Mouse (Mus musculus) liver, embryonic 14.5 days (tissue): Measurements from ENCODE around the gene Cnot1. TPM values are rescaled to one million over a fixed set of nuclear protein-coding genes. Genes with fewer than 3 reads are reported as not detected.

Experiments
- ATAC-seq: fragments of 200-750 bp; cut with Nextera tagmentation; 2 replicates; pipeline ENCODE4 v1.8.0; 2017; ENCODE audit warnings: moderate number of reproducible peaks, mild to moderate bottlenecking, moderate library complexity; ENCODE audit not compliant: insufficient read depth
- DNase-seq, 3 experiments: peaks; one replicate each; pipeline ENCODE4 v3.0.0-alpha.2; 2012 to 2013; ENCODE audit warnings: low read depth in 3 of 3, low spot score in 3 of 3
- H3K27ac ChIP-seq: fragments of 300-500 bp; sonication (generic); 2 replicates; pipeline ENCODE4 v1.5.1; 2014; ENCODE audit warnings: moderate library complexity, mild to moderate bottlenecking, control low read depth, inconsistent platforms
- H3K27me3 ChIP-seq: fragments of 300-500 bp; sonication (generic); 2 replicates; pipeline ENCODE4 v1.6.1; 2014; ENCODE audit warnings: mild to moderate bottlenecking, low read length, moderate library complexity; ENCODE audit not compliant: control insufficient read depth, insufficient read depth
- H3K36me3 ChIP-seq: fragments of 300-500 bp; sonication (generic); replicated peaks from 2 replicates; pipeline ENCODE4 v1.6.1; 2014; ENCODE audit warnings: low read depth; ENCODE audit not compliant: control insufficient read depth, insufficient read depth
- H3K4me1 ChIP-seq, 2 experiments: fragments of 200-500 bp in 1 of 2; fragments of 300-500 bp in 1 of 2; sonication (generic) in 1 of 2; replicated peaks; 2 replicates each; pipeline ENCODE4 v1.6.1; 2012 to 2014; ENCODE audit warnings: antibody characterized with exemption in 1 of 2, inconsistent platforms in 1 of 2, low read length in 1 of 2; ENCODE audit not compliant: control insufficient read depth in 2 of 2, insufficient read depth in 2 of 2
- H3K4me2 ChIP-seq: fragments of 300-500 bp; sonication (generic); 2 replicates; pipeline ENCODE4 v1.6.1; 2014; ENCODE audit warnings: low read depth, mild to moderate bottlenecking, control low read depth, moderate library complexity
- H3K4me3 ChIP-seq, 2 experiments: fragments of 200-500 bp in 1 of 2; fragments of 300-500 bp in 1 of 2; sonication (generic) in 1 of 2; 2 replicates each; pipeline ENCODE4 v1.5.1; 2012 to 2014; ENCODE audit warnings: low read depth in 2 of 2, low read length in 2 of 2, mild to moderate bottlenecking in 2 of 2, control low read depth in 1 of 2, inconsistent platforms in 1 of 2, moderate library complexity in 1 of 2; ENCODE audit not compliant: insufficient read depth in 1 of 2
- H3K9ac ChIP-seq: fragments of 300-500 bp; sonication (generic); replicated peaks from 2 replicates; pipeline ENCODE4 v1.6.1; 2014; ENCODE audit warnings: mild to moderate bottlenecking, control low read depth, moderate library complexity
- H3K9me3 ChIP-seq: fragments of 300-500 bp; sonication (generic); 2 replicates; pipeline ENCODE4 v1.6.1; 2016; ENCODE audit warnings: low read length, mixed read lengths; ENCODE audit not compliant: control insufficient read depth
- CTCF ChIP-seq: IDR thresholded peaks from 2 replicates; pipeline ENCODE4 v1.5.1; 2016; ENCODE audit warnings: antibody characterized with exemption, low read depth, control low read depth
- EP300 ChIP-seq: IDR thresholded peaks from 2 replicates; pipeline ENCODE4 v1.6.1; 2016; ENCODE audit warnings: antibody characterized with exemption, low read depth
- WGBS: fragments of 180-500 bp; shearing (Covaris S2); extraction: QIAGEN DNeasy Blood & Tissue Kit; methylation state at CpG from one replicate; pipeline ENCODE4 v1.1.7; 2014; ENCODE audit not compliant: insufficient replicate concordance; 5-methylcytosine and 5-hydroxymethylcytosine counted together
- polyA plus RNA-seq, 2 experiments: library from polyadenylated mRNA; depleted of rRNA in 1 of 2; stranded (reverse) in 1 of 2; unstranded in 1 of 2; fragments of >200 nt; fragmentation: Nextera tagmentation in 1 of 2; extraction: Ambion mirVana in 1 of 2; gene quantifications; 2 replicates each; pipeline versions ENCODE4 v1.2.1 to v1.2.3; 2012 to 2014

The Cnot1 gene
- polyA plus RNA-seq (2012; rRNA removed) (39.1 and 41.8 TPM in 2 replicates), polyA plus RNA-seq (2014; fragmentation: Nextera tagmentation; extraction: Ambion mirVana) (33.1 and 38.6 TPM in 2 replicates)

- H3K9ac ChIP-seq: peak within 1 kb of the TSS; percentile 97
These were observed at the start of gene Cnot1 for GRCm38 (mm10) chr8:95807331-95807843. TSS of gene Cnot1 (minus strand) at chr8:95807464.

GRCm38 (mm10) chr8:95854174-95854573 is 46.9 kb upstream of the Cnot1 start:
- Histone ChIP-seq H3K4me1 (peaks cover 6 to 10% of the 10 kb centered on the region in 2 experiments), H3K27ac (no peak overlapping the region), H3K4me2 (no peak overlapping the region), H3K27me3 (no peaks in the 10 kb centered on the region), H3K4me3 (no peak overlapping the region), H3K9ac (no peak overlapping the region), H3K36me3 (no peaks in the 10 kb centered on the region), H3K9me3 (no peaks in the 10 kb centered on the region)
- no peak for DNase-seq
- ATAC-seq: no peak
- 69% methylated on average over 6 of the region's 6 CpGs for WGBS
- TF ChIP-seq CTCF (no peak), EP300 (no peak)

More at GRCm38 (mm10) chr8:95807331-95807843, at the start of gene Cnot1:
- Histone ChIP-seq H3K4me2 (peak within 1 kb of the TSS; percentile 94), H3K9me3 (no peaks in the 10 kb centered on the region), H3K4me1 (peaks cover 11 to 26% of the 10 kb centered on the region in 2 experiments), H3K27ac (peak within 1 kb of the TSS; percentile 93), H3K27me3 (no peaks in the 10 kb centered on the region), H3K36me3 (peaks cover 3% of the 10 kb centered on the region), H3K4me3 (peak within 1 kb of the TSS; percentile 93 to 96)
- TF ChIP-seq CTCF (no peak), EP300 (peak; percentile 76)
- WGBS: under 1% methylated on average over 44 of the region's 44 CpGs
- ATAC-seq: peak; percentile 95
- DNase-seq: peak; percentile 93 to 96 (median 94)

GRCm38 (mm10) chr8:95853102-95853843 is 46.0 kb upstream of the Cnot1 start, which contains the start of gene Slc38a7:
TSS of gene Slc38a7 (minus strand) at chr8:95853539.
- WGBS: 15% methylated on average over 22 of the region's 22 CpGs
- Histone ChIP-seq H3K27ac (no peak within 1 kb of the TSS; the same call in none of the 2 replicates), H3K9me3 (no peaks in the 10 kb centered on the region), H3K36me3 (no peaks in the 10 kb centered on the region), H3K4me2 (peak within 1 kb of the TSS; percentile 81), H3K4me3 (peak within 1 kb of the TSS; percentile 64 to 93), H3K4me1 (peaks cover 6 to 10% of the 10 kb centered on the region in 2 experiments), H3K9ac (peak within 1 kb of the TSS; percentile 60), H3K27me3 (no peaks in the 10 kb centered on the region)
- DNase-seq (peak; percentile 64 to 75 (median 65)), ATAC-seq (peak; percentile 80)
- TF ChIP-seq EP300 (no peak), CTCF (no peak)

- Histone ChIP-seq H3K27ac (no peak overlapping the region; the same call in 1 of the 2 replicates), H3K4me3 (peak overlapping the region; percentile 64 to 93), H3K36me3 (no peaks in the 10 kb centered on the region), H3K4me2 (peak overlapping the region; percentile 81), H3K27me3 (no peaks in the 10 kb centered on the region), H3K4me1 (peaks cover 6 to 12% of the 10 kb centered on the region in 2 experiments), H3K9ac (no peak overlapping the region), H3K9me3 (no peaks in the 10 kb centered on the region)
- ATAC-seq: peak; percentile 38
- DNase-seq: peak in 1 of 3 experiments; percentile 19
- WGBS: 33% methylated on average over 4 of the region's 4 CpGs
- TF ChIP-seq EP300 (no peak), CTCF (no peak)
These were observed 45.0 kb upstream of the Cnot1 start for GRCm38 (mm10) chr8:95852290-95852689.

- no peak for DNase-seq
- Histone ChIP-seq H3K36me3 (no peaks in the 10 kb centered on the region), H3K4me1 (peaks cover 6 to 12% of the 10 kb centered on the region in 2 experiments), H3K27me3 (no peaks in the 10 kb centered on the region), H3K9ac (no peak overlapping the region), H3K4me3 (no peak overlapping the region), H3K4me2 (no peak overlapping the region), H3K9me3 (no peaks in the 10 kb centered on the region), H3K27ac (no peak overlapping the region)
- no peak for ATAC-seq
- 67% methylated on average over 2 of the region's 2 CpGs for WGBS
- TF ChIP-seq EP300: no peak
These were observed 43.1 kb upstream of the Cnot1 start for GRCm38 (mm10) chr8:95850326-95850725.
